Mouse (Mus musculus) B cell, adult (primary cell): ENCODE measurements around the gene Endod1. TPM values are rescaled to one million over a fixed set of nuclear protein-coding genes. Genes with fewer than 3 reads are reported as not detected.

Experiments
- total RNA-seq: library from RNA; stranded (reverse); gene quantifications from 4 replicates; pipeline ENCODE4 v1.2.4, GENCODE M21; 2023; ENCODE audit not compliant: inconsistent age

Gene Endod1
- 11.3 to 17.2 TPM (median 12.8 TPM) in 4 replicates for total RNA-seq

DNA sequence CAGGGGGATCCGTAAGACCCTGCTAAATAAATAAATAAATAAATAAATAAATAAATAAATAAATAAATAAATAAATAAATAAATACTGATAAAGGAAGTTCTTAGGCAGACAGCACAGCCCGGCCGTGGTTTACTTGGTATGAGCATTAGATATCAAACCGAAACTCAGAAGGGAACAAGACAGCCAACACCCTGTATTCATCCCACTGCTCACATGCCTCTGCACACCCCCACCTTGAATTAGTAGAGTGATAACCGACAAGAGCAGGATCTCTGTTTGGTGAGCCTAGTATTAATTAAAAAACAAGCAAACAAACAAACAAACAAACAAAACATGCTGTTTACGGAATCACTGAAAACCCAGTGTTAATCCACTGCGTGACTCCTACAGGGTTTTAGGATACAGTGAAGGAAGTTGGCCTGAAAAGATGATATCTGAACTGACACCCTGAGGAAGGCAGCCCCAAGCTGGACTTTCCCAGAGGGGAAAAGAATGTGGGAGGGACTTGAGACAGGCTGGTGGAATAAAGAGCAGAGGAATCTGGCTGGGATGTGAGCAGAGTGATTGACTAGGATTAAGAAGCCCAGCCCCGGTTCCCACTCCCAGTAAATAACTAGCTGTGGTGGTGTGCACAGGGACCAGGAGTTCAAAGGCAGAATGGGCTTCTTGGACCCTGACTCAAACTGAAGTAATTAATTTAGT lies at the start of gene Endod1:
TSS of gene Endod1 (minus strand) at position 155 of the 703 bp plus-strand sequence.

Other genes with a start within 250 kb of the Endod1 start
- 152 to 160 TPM (median 155 TPM) in 4 replicates for gene Sesn3, start 106.4 kb downstream of the Endod1 start, total RNA-seq
- 0.24 to 1.7 TPM (median 0.88 TPM) in 4 replicates for gene Kdm4d, start 119.0 kb upstream of the Endod1 start, total RNA-seq
- 97.1 to 118 TPM (median 104 TPM) in 4 replicates for gene Cwc15, start 119.1 kb upstream of the Endod1 start, total RNA-seq